Mouse (Mus musculus) erythroblast, embryonic 14.5 days (primary cell): ENCODE data around the gene Akp3.

Experiments
- GATA1 ChIP-seq: IDR thresholded peaks from 2 replicates; pipeline ENCODE4 v1.6.1; 2012; ENCODE audit warnings: low read length, inconsistent platforms, mixed read lengths
- TAL1 ChIP-seq: IDR thresholded peaks from 3 replicates; pipeline ENCODE4 v1.6.1; 2012; ENCODE audit warnings: low read length, inconsistent platforms, mixed read lengths

DNA sequence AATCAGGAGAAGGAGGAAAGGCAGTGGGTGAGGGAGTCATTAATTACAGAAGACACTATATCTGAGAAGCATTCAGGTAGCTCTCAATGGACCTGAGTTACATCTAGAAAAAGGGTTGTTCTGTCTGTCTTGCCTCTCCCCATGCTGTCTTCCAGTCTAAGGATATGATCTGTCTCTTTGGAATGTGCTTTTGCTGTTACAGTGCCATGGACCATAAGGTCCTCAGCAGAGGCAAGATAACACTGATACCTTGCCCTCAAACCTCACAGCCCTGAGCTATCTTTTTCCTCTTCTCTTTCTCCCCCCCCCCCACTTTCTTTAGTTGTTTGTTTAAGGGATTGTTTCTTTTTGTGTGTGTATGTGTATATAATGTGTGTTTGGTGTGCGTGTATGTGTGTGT, 10.0 kb upstream of the Akp3 start:
- no peak for TF ChIP-seq GATA1
- no peak for TF ChIP-seq TAL1
